Mouse (Mus musculus): ENCODE measurements around the gene Mast1.

GRCm38 (mm10) chr8:84978248-84978940, 41.2 kb upstream of the Mast1 start, which contains the start of gene Junb:
- TF ChIP-seq CTCF (IDR thresholded peaks at IDR 0.05; ENCODE audit: low read depth, low read length) (no peak), GATA1 (IDR thresholded peaks at IDR 0.05; ENCODE audit: borderline replicate concordance, low read length) (no peak), TAL1 (conservative IDR thresholded peaks at IDR 0.05; ENCODE audit: low read depth, low read length) (no peak)

Measured in G1E (cell line).